Mouse (Mus musculus): ENCODE measurements at regions not wholly inside any gene's neighbourhood (a gene's known extent, or its start where the extent isn't known, plus 50 kb on each side); places are given as distances from the start of the nearest gene placed in this dataset.

DNA sequence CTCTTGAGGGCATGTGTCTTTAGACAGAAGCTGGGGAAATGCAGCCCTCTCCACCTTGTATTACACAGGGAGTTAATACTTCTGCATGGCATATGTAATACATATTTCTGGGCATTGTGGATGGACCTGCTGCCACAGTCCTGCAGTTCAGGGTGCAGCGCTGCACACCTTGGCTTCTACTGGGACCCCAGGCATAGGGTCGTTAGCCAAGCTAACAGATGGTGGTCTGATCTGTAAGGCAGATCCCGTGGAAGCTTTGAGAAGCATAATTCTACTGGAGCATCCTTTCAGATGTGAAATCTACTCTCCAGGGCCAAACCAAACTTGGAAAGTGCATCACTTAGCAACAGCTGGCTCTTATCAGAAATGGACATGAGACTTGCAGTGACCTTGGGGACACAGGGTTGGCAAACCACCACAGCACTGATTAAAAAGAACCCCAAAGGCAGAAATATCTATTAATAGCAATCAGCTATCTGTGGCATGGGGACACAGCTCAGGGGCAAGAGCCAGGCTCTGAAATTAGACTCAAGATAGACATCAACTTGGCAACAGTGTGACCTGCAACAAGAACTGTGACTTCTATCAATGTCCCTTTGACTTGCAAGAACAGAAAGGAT is 155.0 kb downstream of the Drd1 start:
- no peak for DNase-seq

GRCm38 (mm10) chr13:53898351-53898750 is 157.2 kb downstream of the Drd1 start:
- no peak for DNase-seq

DNA sequence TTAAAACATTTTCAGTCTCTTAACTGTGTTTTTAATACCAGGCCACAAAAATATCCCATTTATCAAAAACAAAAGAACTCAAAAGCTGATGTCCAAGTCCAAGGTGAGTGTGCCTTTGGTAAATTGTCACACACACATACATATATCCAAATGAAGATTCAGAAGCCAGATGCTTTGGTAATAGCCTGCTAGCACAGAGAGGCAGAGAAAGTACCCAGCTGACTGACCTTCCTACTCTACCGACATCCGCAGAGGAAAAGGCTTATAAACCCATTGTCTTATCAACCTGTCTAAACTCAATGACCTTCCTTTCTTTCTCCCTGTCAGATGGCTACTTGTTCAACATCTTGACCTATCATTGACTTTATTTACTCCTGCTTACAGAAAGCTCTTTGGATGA is 158.3 kb downstream of the Drd1 start:
- no peak for DNase-seq

- no peak for DNase-seq
Observed at GRCm38 (mm10) chr13:53888411-53888810, 167.1 kb downstream of the Drd1 start.

DNA sequence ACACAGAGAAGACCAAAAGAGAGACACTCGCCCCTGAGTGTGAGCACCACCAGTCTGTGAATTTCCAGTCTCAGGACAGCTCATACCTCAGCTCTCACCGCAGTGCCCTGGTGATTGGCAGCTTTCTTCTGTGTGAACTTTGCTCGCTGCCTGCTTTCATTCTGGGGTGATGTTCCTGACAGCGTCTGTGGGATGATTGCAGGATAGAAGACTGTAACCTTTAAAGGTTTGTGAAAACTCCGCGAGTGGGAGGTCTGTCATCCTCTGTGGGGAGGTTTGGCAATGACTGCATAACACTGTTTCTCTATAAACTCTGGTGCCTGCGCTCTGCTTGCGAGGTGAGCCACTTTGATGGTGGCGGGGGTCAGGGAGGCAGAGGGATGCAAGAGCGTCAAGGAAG is 169.7 kb downstream of the Drd1 start:
- DNase-seq, result no peak

- no peak for DNase-seq
Observed at GRCm38 (mm10) chr13:53883206-53883605, 172.3 kb downstream of the Drd1 start.

DNA sequence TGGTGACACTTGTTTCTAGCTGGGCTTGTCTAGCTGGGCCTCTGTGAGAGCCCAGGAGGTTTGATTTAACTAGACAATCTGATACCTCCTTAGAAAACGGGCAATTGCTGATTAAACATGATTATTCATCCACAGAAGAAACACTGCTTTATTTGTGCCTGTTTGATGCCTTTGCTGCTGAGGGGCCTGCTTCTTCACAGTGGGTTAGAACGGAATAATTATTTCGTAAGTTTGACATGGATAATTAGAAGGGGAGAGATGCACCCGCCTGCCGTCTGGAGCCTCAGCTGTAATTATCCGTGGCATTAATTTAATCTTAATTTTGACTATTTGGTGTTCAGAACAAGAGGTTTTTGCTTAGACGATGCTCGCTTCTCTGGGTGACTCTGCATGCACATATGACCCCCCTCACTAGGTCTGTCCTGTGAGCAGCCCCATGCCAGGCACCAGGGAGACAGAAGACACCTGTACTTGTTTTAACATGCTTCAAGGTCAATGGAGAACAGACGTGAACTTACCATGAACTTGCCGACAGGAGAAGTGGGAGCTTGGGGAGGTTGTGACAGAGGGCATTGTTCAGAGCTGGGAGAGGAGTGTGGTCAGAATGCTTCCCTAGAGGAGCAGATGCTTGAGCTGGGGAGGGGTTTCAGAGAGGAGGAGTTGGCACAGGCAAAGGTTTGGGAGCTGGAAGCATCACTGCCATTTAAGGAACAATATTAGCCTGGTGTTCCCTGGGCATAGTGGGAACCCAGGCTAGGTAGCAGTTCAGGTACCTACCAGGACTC is 174.8 kb downstream of the Drd1 start:
- DNase-seq, result no peak

DNA sequence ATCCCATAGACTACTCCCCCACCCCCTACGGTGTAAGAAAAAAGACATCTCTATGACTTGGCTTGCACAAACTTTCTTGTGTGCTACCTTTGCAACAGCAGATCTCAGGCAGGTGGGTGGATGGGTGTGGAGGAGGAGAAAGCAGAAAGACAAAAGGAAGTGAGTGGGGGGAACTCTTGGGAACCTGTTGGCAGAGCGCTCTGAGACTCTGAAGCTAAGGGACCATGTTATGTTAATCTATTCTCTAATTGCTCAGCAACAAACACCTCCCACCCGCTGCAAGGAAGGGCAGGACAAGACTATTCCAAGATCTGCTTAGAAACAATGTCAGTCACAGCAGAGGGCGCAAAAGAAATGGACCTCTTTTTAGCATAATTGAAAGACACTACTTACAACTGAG is 180.0 kb downstream of the Drd1 start:
- no peak for DNase-seq

DNA sequence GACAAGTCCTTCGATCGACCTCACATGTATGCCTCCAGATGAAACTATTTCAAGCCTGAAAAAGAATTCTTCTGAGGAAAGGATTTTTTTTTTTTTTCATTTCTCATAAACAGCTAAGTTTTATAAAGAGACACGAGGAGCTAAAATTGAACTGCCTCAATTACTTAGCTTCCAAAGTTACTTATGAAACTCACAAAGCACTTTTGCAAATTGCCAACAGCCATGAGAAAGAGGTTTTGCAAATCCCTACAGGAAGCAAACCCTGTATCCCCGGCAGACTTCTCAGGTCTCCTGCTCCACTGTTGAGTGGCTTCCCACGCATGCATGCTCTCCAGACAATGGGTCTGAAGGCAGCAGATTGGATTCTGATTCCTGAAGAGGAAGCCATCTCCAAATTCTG is 190.2 kb downstream of the Drd1 start:
- no peak for DNase-seq

GRCm38 (mm10) chr13:53862336-53862735 is 193.2 kb downstream of the Drd1 start:
- DNase-seq, result no peak

- peak; percentile 18 to 25 for DNase-seq
Observed at GRCm38 (mm10) chr13:53854196-53854595, 201.3 kb downstream of the Drd1 start.

- DNase-seq, result no peak
Observed at GRCm38 (mm10) chr13:53850146-53850545, 205.4 kb downstream of the Drd1 start.

DNA sequence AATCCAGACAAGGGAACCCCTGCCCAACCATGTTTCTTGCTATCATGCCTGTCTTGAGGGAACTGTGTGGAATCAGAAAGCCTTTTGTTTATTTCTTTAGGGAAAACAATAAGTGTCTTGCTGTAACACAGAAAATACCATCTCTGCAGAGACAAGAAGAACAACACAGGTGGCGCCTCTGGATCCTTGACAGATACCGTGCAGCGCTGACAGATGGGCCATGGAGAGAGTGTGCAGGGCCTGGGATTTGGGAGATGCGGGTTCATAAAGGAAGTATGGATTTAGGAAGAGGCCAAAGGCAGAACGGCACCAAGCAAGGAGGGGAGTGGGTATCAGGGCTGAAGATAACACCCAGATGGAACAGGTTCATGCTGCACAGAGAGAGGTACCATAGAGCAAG is 209.3 kb downstream of the Drd1 start:
- DNase-seq, result peak; percentile 69

DNA sequence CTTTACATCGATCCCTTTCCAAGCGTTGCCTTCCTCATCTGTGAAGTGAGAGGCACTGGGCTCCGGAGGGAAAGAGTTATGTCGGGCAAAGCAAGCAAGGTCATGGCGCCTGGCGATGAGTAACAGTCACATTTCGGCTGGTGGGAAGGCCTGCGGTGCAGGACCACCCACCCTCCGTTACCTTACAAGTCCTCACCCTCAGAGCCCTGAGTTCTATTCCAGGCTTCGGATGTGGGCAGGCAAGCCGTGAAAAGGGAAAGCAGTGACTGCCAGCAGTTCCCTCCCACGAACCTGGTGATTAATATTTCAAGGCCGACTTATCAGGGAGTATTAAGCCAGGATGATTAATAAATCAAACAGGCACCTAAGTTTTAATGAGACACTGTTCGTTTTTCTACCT is 209.7 kb downstream of the Drd1 start:
- DNase-seq, result no peak

- no peak for DNase-seq
Observed at GRCm38 (mm10) chr13:53825957-53826580, 229.4 kb downstream of the Drd1 start.

- no peak for DNase-seq
Observed at GRCm38 (mm10) chr13:53822061-53822460, 233.4 kb downstream of the Drd1 start.

DNA sequence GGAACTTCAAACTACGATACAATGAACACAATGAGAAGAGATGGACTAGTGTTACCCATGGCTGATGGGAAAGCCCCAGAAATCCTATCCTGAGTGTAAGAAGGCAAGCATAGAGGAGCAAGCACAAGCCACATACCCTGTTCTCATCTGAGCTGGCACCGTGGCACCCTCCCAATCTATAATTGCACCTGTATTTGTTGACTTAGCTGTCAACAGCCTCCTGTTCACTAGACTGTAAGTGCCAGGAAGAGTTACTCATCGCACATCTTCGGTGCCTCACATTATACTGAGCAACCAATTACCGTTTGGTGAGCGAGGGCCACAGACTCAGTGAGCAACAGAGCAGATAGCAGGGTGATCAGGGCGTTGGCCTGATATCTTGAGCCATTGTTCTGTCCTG is 239.9 kb downstream of the Drd1 start:
- no peak for DNase-seq

DNA sequence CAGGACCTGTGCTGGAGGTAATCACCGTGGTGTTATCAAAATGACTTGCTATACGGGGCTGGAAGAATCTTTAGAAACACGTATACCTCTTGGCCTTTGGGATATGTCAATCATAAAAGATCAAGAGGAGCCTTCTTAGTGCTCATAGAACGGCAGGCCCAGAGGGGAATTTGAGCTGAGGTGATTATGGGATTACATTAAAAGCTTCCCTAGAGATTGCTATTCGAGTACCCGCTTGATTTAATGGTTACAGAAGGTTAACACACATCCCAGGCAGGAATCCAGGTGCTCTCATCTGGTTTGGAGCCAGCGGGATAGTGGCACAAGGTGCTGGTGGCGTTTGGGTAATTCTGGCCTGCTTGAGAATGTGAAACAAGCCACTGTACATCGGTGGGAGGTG is 241.4 kb downstream of the Drd1 start:
- no peak for DNase-seq

GRCm38 (mm10) chr13:53811862-53812261 is 243.6 kb downstream of the Drd1 start:
- DNase-seq, result peak; percentile 62 to 71

GRCm38 (mm10) chr13:53811151-53811550 is 244.4 kb downstream of the Drd1 start:
- DNase-seq, result no peak

GRCm38 (mm10) chr13:53807791-53808525 is 247.5 kb downstream of the Drd1 start:
- no peak for DNase-seq

- DNase-seq, result no peak
Observed at GRCm38 (mm10) chr13:53805872-53806271, 249.6 kb downstream of the Drd1 start.

GRCm38 (mm10) chr13:53800978-53801377 is 254.5 kb downstream of the Drd1 start:
- DNase-seq, result no peak

DNA sequence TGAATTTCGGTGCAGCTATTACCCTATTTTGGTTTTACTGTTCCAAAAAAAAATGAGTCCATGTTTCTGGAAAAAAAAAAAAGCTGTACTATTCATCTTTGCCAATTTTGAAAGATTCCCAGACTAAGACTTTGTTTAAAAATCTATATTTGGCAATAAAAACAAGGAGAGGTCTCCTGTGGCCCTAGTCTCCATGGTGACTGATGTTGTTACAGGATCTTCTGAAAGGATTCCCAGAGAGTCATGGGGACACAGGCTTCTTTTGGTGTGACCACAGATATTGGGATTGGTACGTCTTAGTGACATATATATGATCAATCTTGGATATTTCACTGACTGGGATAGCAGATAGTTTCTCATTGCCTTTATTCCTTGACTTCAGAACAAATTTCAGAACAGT is 266.7 kb downstream of the Drd1 start:
- no peak for DNase-seq

Measured in cerebellum, adult 18-20 months (tissue).